Mouse (Mus musculus) neural tube, embryonic 11.5 days (tissue): ENCODE measurements around the gene S1pr5. TPM values are rescaled to one million over a fixed set of nuclear protein-coding genes. Genes with fewer than 3 reads are reported as not detected.

Experiments
- ATAC-seq: fragments of 200-750 bp; cut with Nextera tagmentation; 2 replicates; pipeline ENCODE4 v1.8.0; 2017; ENCODE audit warnings: moderate number of reproducible peaks, mild to moderate bottlenecking, moderate TSS enrichment, moderate library complexity; ENCODE audit not compliant: insufficient read depth, low FRiP score, low TSS enrichment
- DNase-seq: peaks from one replicate; pipeline ENCODE4 v3.0.0-alpha.2; 2015; ENCODE audit warnings: low spot score
- H3K27ac ChIP-seq: fragments of 300-500 bp; sonication (generic); 2 replicates; pipeline ENCODE4 v1.5.1; 2014; ENCODE audit warnings: low read depth, mild to moderate bottlenecking, low read length
- H3K27me3 ChIP-seq: fragments of 300-500 bp; sonication (generic); 2 replicates; pipeline ENCODE4 v1.6.1; 2014; ENCODE audit warnings: mild to moderate bottlenecking, low read length, mixed read lengths; ENCODE audit not compliant: control insufficient read depth, insufficient read depth
- H3K36me3 ChIP-seq: fragments of 300-500 bp; sonication (generic); 2 replicates; pipeline ENCODE4 v1.6.1; 2014; ENCODE audit warnings: mild to moderate bottlenecking, low read length, moderate library complexity, mixed read lengths; ENCODE audit not compliant: control insufficient read depth, insufficient read depth
- H3K4me1 ChIP-seq: fragments of 300-500 bp; sonication (generic); 2 replicates; pipeline ENCODE4 v1.6.1; 2014; ENCODE audit warnings: low read length, mixed read lengths; ENCODE audit not compliant: control insufficient read depth, insufficient read depth
- H3K4me2 ChIP-seq: fragments of 300-500 bp; sonication (generic); 2 replicates; pipeline ENCODE4 v1.6.1; 2014; ENCODE audit warnings: low read depth, mild to moderate bottlenecking, moderate library complexity
- H3K4me3 ChIP-seq: fragments of 300-500 bp; sonication (generic); 2 replicates; pipeline ENCODE4 v1.5.1; 2014; ENCODE audit warnings: low read depth, low read length
- H3K9ac ChIP-seq: fragments of 300-500 bp; sonication (generic); 2 replicates; pipeline ENCODE4 v1.6.1; 2014; ENCODE audit warnings: mild to moderate bottlenecking, low read length
- H3K9me3 ChIP-seq: fragments of 300-500 bp; sonication (generic); 2 replicates; pipeline ENCODE4 v1.6.1; 2016; ENCODE audit warnings: low read length; ENCODE audit not compliant: control insufficient read depth
- WGBS: fragments of 180-500 bp; shearing (Covaris S2); extraction: QIAGEN DNeasy Blood & Tissue Kit; methylation state at CpG from one replicate; pipeline ENCODE4 v1.1.7; 2014; 5-methylcytosine and 5-hydroxymethylcytosine counted together
- polyA plus RNA-seq: library from polyadenylated mRNA; unstranded; fragments of >200 nt; fragmentation: Nextera tagmentation; extraction: Ambion mirVana; gene quantifications from 2 replicates; pipeline ENCODE4 v1.2.1, GENCODE M21; 2014

S1pr5 gene
- polyA plus RNA-seq, 1 experiment from 2014 or later, result 0.73 TPM

GRCm38 (mm10) chr9:21286753-21287152 is 38.5 kb upstream of the S1pr5 start:
- 66% methylated on average over 3 of the region's 3 CpGs for WGBS
- Histone ChIP-seq H3K36me3 (peaks cover 2% of the 10 kb centered on the region; the same call in 1 of the 2 replicates), H3K27me3 (no peaks in the 10 kb centered on the region), H3K9me3 (no peaks in the 10 kb centered on the region), H3K9ac (peak overlapping the region; percentile 66; the same call in 1 of the 2 replicates), H3K4me2 (peak overlapping the region; percentile 78), H3K27ac (no peak overlapping the region), H3K4me1 (peaks cover 18% of the 10 kb centered on the region), H3K4me3 (peak overlapping the region; percentile 79)
- DNase-seq (no peak), ATAC-seq (no peak)

DNA sequence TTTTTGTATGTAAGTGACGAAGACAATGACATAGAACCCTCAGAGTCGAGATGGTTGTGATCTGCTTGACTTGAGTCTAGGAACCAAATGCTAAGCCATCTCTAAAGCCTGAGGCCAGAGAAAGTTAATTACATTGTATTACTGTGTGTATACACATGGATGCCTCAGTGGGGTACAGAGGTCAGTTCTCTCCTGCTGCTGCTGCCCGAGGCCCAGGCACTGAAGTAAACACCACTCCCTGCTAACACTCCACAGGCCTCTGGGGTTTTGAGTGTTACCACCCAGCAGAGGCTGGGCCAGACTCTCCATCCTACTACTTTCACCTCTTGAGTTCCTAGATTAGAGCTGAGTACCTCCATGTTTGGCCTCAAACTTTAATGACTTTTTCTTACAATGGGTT is 35.8 kb upstream of the S1pr5 start:
- H3K9ac ChIP-seq, result no peak overlapping the region
- H3K9me3 ChIP-seq, result no peaks in the 10 kb centered on the region
- peaks cover 13% of the 10 kb centered on the region for H3K36me3 ChIP-seq
- H3K27ac ChIP-seq, result no peak overlapping the region
- H3K4me2 ChIP-seq, result no peak overlapping the region
- H3K27me3 ChIP-seq, result no peaks in the 10 kb centered on the region
- WGBS, result 89% methylated on average over 3 of the region's 3 CpGs
- DNase-seq, result no peak
- no peak overlapping the region for H3K4me3 ChIP-seq
- ATAC-seq, result no peak
- peaks cover 12% of the 10 kb centered on the region for H3K4me1 ChIP-seq

- DNase-seq, result no peak
- Histone ChIP-seq H3K4me2 (no peak overlapping the region), H3K9me3 (no peaks in the 10 kb centered on the region), H3K27me3 (no peaks in the 10 kb centered on the region), H3K4me3 (no peak overlapping the region), H3K4me1 (peaks cover 10% of the 10 kb centered on the region), H3K9ac (no peak overlapping the region), H3K27ac (no peak overlapping the region), H3K36me3 (peaks cover 17% of the 10 kb centered on the region)
- 92% methylated on average over 5 of the region's 5 CpGs for WGBS
- ATAC-seq, result no peak
Measured at GRCm38 (mm10) chr9:21283591-21283990, 35.3 kb upstream of the S1pr5 start.

DNA sequence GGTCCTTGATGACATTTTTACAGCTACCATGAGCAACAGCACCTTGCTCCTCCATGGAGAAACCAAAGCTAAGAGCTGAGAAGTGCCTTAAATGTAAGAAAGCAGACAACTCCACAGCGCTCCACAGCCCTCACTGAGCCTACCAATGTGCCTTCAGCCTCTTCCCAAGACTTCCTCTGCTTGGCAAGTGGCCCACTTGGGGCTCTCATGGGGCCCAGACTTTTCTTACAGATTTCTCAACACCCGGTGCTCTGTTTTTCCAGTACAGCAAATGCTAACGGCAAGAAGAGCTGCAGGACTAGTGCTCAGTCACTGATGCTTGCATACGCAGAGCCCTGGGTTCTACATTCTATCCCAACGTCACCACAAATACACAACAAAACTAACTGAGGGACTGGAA is 29.5 kb upstream of the S1pr5 start:
- Histone ChIP-seq H3K9me3 (no peaks in the 10 kb centered on the region), H3K36me3 (peaks cover 37% of the 10 kb centered on the region), H3K27ac (no peak overlapping the region), H3K4me1 (no peaks in the 10 kb centered on the region), H3K27me3 (no peaks in the 10 kb centered on the region), H3K4me2 (no peak overlapping the region), H3K9ac (no peak overlapping the region), H3K4me3 (no peak overlapping the region)
- 97% methylated on average over 5 of the region's 5 CpGs for WGBS
- ATAC-seq, result no peak
- no peak for DNase-seq

- no peak for ATAC-seq
- WGBS, result 92% methylated on average over 8 of the region's 8 CpGs
- H3K9me3 ChIP-seq, result no peaks in the 10 kb centered on the region
Measured at GRCm38 (mm10) chr9:21276307-21276706, 28.1 kb upstream of the S1pr5 start.

GRCm38 (mm10) chr9:21275727-21276126 is 27.5 kb upstream of the S1pr5 start:
- no peak for ATAC-seq

More at GRCm38 (mm10) chr9:21276307-21276706, 28.1 kb upstream of the S1pr5 start:
- no peak overlapping the region for H3K27ac ChIP-seq
- no peak overlapping the region for H3K4me2 ChIP-seq
- H3K4me1 ChIP-seq, result no peaks in the 10 kb centered on the region
- no peak overlapping the region for H3K4me3 ChIP-seq
- no peaks in the 10 kb centered on the region for H3K27me3 ChIP-seq
- DNase-seq, result no peak
- H3K9ac ChIP-seq, result no peak overlapping the region
- peaks cover 44% of the 10 kb centered on the region for H3K36me3 ChIP-seq

DNA sequence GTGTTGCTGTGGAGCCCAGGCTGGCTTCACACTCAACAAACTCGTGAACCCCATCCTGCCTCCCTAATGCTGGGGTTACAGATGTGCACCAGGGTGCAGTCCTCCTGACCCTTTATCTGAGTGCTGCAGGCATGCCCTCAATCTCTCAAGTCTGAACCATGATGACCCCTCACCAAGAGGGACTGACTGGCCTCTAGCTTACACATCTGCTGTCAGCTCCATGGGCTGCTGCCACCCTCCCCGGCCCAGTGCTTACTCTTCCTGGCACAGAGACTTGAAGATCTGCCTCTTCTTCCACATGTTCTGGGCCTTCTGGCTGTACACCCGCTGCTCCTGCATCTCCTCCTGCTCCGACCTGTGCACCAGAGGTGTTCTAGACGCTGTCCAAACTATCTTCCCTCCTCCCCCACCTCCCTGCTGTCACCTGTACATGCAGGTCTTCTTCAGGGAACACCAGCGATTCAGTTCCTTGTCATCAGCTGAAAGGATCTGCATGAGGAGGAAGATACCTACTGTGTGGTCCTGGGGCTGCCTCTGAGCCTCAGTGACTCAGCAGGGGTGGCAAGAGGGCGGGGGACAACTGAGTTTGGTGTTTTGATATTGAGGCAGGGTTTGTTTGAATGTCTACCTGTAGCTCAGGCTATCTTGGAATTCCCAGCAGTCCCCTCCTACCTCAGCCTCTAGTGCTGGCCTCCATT is 26.9 kb upstream of the S1pr5 start:
- Histone ChIP-seq H3K9me3 (no peaks in the 10 kb centered on the region), H3K36me3 (peaks cover 49% of the 10 kb centered on the region), H3K4me3 (no peak overlapping the region), H3K27ac (no peak overlapping the region), H3K9ac (no peak overlapping the region), H3K4me2 (no peak overlapping the region), H3K27me3 (no peaks in the 10 kb centered on the region), H3K4me1 (no peaks in the 10 kb centered on the region)
- WGBS, result 90% methylated on average over 7 of the region's 7 CpGs
- ATAC-seq (no peak), DNase-seq (no peak)

More at GRCm38 (mm10) chr9:21275727-21276126, 27.5 kb upstream of the S1pr5 start:
- peaks cover 44% of the 10 kb centered on the region for H3K36me3 ChIP-seq
- H3K9me3 ChIP-seq, result no peaks in the 10 kb centered on the region
- H3K4me2 ChIP-seq, result no peak overlapping the region
- H3K4me1 ChIP-seq, result no peaks in the 10 kb centered on the region
- no peak for DNase-seq
- H3K27me3 ChIP-seq, result no peaks in the 10 kb centered on the region
- no peak overlapping the region for H3K4me3 ChIP-seq
- no peak overlapping the region for H3K9ac ChIP-seq
- 93% methylated on average over 12 of the region's 12 CpGs for WGBS
- no peak overlapping the region for H3K27ac ChIP-seq

GRCm38 (mm10) chr9:21274336-21274735 is 26.1 kb upstream of the S1pr5 start:
- Histone ChIP-seq H3K9me3 (no peaks in the 10 kb centered on the region), H3K4me2 (no peak overlapping the region), H3K9ac (no peak overlapping the region), H3K36me3 (peaks cover 46% of the 10 kb centered on the region), H3K27ac (no peak overlapping the region), H3K4me1 (no peaks in the 10 kb centered on the region), H3K4me3 (no peak overlapping the region), H3K27me3 (no peaks in the 10 kb centered on the region)
- ATAC-seq (no peak), DNase-seq (no peak)
- WGBS, result 98% methylated on average over 3 of the region's 3 CpGs

- Histone ChIP-seq H3K27me3 (no peaks in the 10 kb centered on the region), H3K4me3 (no peak overlapping the region), H3K9ac (no peak overlapping the region), H3K36me3 (peaks cover 43% of the 10 kb centered on the region), H3K27ac (no peak overlapping the region), H3K4me2 (no peak overlapping the region), H3K4me1 (no peaks in the 10 kb centered on the region), H3K9me3 (no peaks in the 10 kb centered on the region)
- ATAC-seq, result no peak
- DNase-seq, result no peak
- WGBS, result 84% methylated on average over 7 of the region's 7 CpGs
Measured at GRCm38 (mm10) chr9:21273520-21274228, 25.4 kb upstream of the S1pr5 start.
